Mouse (Mus musculus): ENCODE measurements at regions not wholly inside any gene's neighbourhood (a gene's known extent, or its start where the extent isn't known, plus 50 kb on each side); places are given as distances from the start of the nearest gene placed in this dataset.

GRCm38 (mm10) chr4:153603056-153603840 is 120.6 kb upstream of the Ajap1 start:
- H3K36me3 ChIP-seq (ENCODE audit: control insufficient read depth, insufficient read depth, low read length) = no peaks in the 10 kb centered on the region
- WGBS = 73% methylated on average over 11 of the region's 11 CpGs
- DNase-seq (peak; percentile 22), ATAC-seq (ENCODE audit: low FRiP score, low TSS enrichment) (no peak)
- peaks cover 11% of the 10 kb centered on the region for H3K4me1 ChIP-seq (ENCODE audit: control insufficient read depth, insufficient read depth, low read length)
- H3K4me3 ChIP-seq (replicated peaks; ENCODE audit: low read depth, low read length) = no peak overlapping the region
- H3K27me3 ChIP-seq (ENCODE audit: control insufficient read depth, insufficient read depth, low read length) = no peaks in the 10 kb centered on the region
- H3K27ac ChIP-seq (replicated peaks; ENCODE audit: low read depth, low read length) = no peak overlapping the region
- no peaks in the 10 kb centered on the region for H3K9me3 ChIP-seq (ENCODE audit: control insufficient read depth, low read length)
- no peak overlapping the region for H3K4me2 ChIP-seq (ENCODE audit: low read length)
- no peak overlapping the region for H3K9ac ChIP-seq (replicated peaks; ENCODE audit: low read length)

GRCm38 (mm10) chr4:153603936-153604335 is 121.3 kb upstream of the Ajap1 start:
- Histone ChIP-seq H3K4me2 (ENCODE audit: low read length) (no peak overlapping the region), H3K4me1 (ENCODE audit: control insufficient read depth, insufficient read depth, low read length) (peaks cover 11% of the 10 kb centered on the region), H3K27me3 (ENCODE audit: control insufficient read depth, insufficient read depth, low read length) (no peaks in the 10 kb centered on the region), H3K36me3 (ENCODE audit: control insufficient read depth, insufficient read depth, low read length) (no peaks in the 10 kb centered on the region), H3K27ac (replicated peaks; ENCODE audit: low read depth, low read length) (no peak overlapping the region), H3K4me3 (replicated peaks; ENCODE audit: low read depth, low read length) (no peak overlapping the region), H3K9me3 (ENCODE audit: control insufficient read depth, low read length) (no peaks in the 10 kb centered on the region), H3K9ac (replicated peaks; ENCODE audit: low read length) (no peak overlapping the region)
- DNase-seq (no peak), ATAC-seq (ENCODE audit: low FRiP score, low TSS enrichment) (no peak)
- WGBS = 86% methylated on average over 7 of the region's 7 CpGs

- ATAC-seq (ENCODE audit: low FRiP score, low TSS enrichment) (no peak), DNase-seq (no peak)
- H3K4me3 ChIP-seq (replicated peaks; ENCODE audit: low read depth, low read length) = no peak overlapping the region
- H3K4me2 ChIP-seq (ENCODE audit: low read length) = no peak overlapping the region
- no peak overlapping the region for H3K27ac ChIP-seq (replicated peaks; ENCODE audit: low read depth, low read length)
- WGBS = 86% methylated on average over 16 of the region's 16 CpGs
- H3K9ac ChIP-seq (replicated peaks; ENCODE audit: low read length) = no peak overlapping the region
- H3K9me3 ChIP-seq (ENCODE audit: control insufficient read depth, low read length) = no peaks in the 10 kb centered on the region
- H3K27me3 ChIP-seq (ENCODE audit: control insufficient read depth, insufficient read depth, low read length) = no peaks in the 10 kb centered on the region
- no peaks in the 10 kb centered on the region for H3K36me3 ChIP-seq (ENCODE audit: control insufficient read depth, insufficient read depth, low read length)
- peaks cover 8% of the 10 kb centered on the region for H3K4me1 ChIP-seq (ENCODE audit: control insufficient read depth, insufficient read depth, low read length)
Observed at GRCm38 (mm10) chr4:153604695-153605485, 122.3 kb upstream of the Ajap1 start.

GRCm38 (mm10) chr4:153616058-153616457 is 133.4 kb upstream of the Ajap1 start:
- DNase-seq = no peak
- H3K4me2 ChIP-seq (ENCODE audit: low read length) = no peak overlapping the region
- WGBS = 73% methylated on average over 8 of the region's 8 CpGs
- no peaks in the 10 kb centered on the region for H3K9me3 ChIP-seq (ENCODE audit: control insufficient read depth, low read length)
- H3K4me3 ChIP-seq (replicated peaks; ENCODE audit: low read depth, low read length) = no peak overlapping the region
- no peak overlapping the region for H3K27ac ChIP-seq (replicated peaks; ENCODE audit: low read depth, low read length)
- H3K4me1 ChIP-seq (ENCODE audit: control insufficient read depth, insufficient read depth, low read length) = no peaks in the 10 kb centered on the region
- H3K9ac ChIP-seq (replicated peaks; ENCODE audit: low read length) = no peak overlapping the region
- H3K36me3 ChIP-seq (ENCODE audit: control insufficient read depth, insufficient read depth, low read length) = no peaks in the 10 kb centered on the region
- no peak for ATAC-seq (ENCODE audit: low FRiP score, low TSS enrichment)
- no peaks in the 10 kb centered on the region for H3K27me3 ChIP-seq (ENCODE audit: control insufficient read depth, insufficient read depth, low read length)

- Histone ChIP-seq H3K27me3 (ENCODE audit: control insufficient read depth, insufficient read depth, low read length) (no peaks in the 10 kb centered on the region), H3K9me3 (ENCODE audit: control insufficient read depth, low read length) (no peaks in the 10 kb centered on the region), H3K4me2 (ENCODE audit: low read length) (no peak overlapping the region), H3K36me3 (ENCODE audit: control insufficient read depth, insufficient read depth, low read length) (no peaks in the 10 kb centered on the region), H3K4me3 (replicated peaks; ENCODE audit: low read depth, low read length) (no peak overlapping the region), H3K9ac (replicated peaks; ENCODE audit: low read length) (no peak overlapping the region), H3K27ac (replicated peaks; ENCODE audit: low read depth, low read length) (no peak overlapping the region), H3K4me1 (ENCODE audit: control insufficient read depth, insufficient read depth, low read length) (no peaks in the 10 kb centered on the region)
- 76% methylated on average over 6 of the region's 6 CpGs for whole genome bisulfite sequencing
- no peak for ATAC-seq (ENCODE audit: low FRiP score, low TSS enrichment)
- no peak for DNase-seq
Observed at GRCm38 (mm10) chr4:153616938-153617337, 134.3 kb upstream of the Ajap1 start.

GRCm38 (mm10) chr4:153620871-153621270 is 138.3 kb upstream of the Ajap1 start:
- DNase-seq (no peak), ATAC-seq (ENCODE audit: low FRiP score, low TSS enrichment) (no peak)
- no peak overlapping the region for H3K27ac ChIP-seq (replicated peaks; ENCODE audit: low read depth, low read length)
- no peaks in the 10 kb centered on the region for H3K9me3 ChIP-seq (ENCODE audit: control insufficient read depth, low read length)
- no peaks in the 10 kb centered on the region for H3K27me3 ChIP-seq (ENCODE audit: control insufficient read depth, insufficient read depth, low read length)
- no peak overlapping the region for H3K4me2 ChIP-seq (ENCODE audit: low read length)
- H3K9ac ChIP-seq (replicated peaks; ENCODE audit: low read length) = no peak overlapping the region
- no peaks in the 10 kb centered on the region for H3K4me1 ChIP-seq (ENCODE audit: control insufficient read depth, insufficient read depth, low read length)
- no peak overlapping the region for H3K4me3 ChIP-seq (replicated peaks; ENCODE audit: low read depth, low read length)
- 73% methylated on average over 5 of the region's 5 CpGs for WGBS
- H3K36me3 ChIP-seq (ENCODE audit: control insufficient read depth, insufficient read depth, low read length) = no peaks in the 10 kb centered on the region

- DNase-seq = no peak
- Histone ChIP-seq H3K9ac (replicated peaks; ENCODE audit: low read length) (no peak overlapping the region), H3K27ac (replicated peaks; ENCODE audit: low read depth, low read length) (no peak overlapping the region), H3K4me3 (replicated peaks; ENCODE audit: low read depth, low read length) (no peak overlapping the region), H3K9me3 (ENCODE audit: control insufficient read depth, low read length) (no peaks in the 10 kb centered on the region), H3K27me3 (ENCODE audit: control insufficient read depth, insufficient read depth, low read length) (no peaks in the 10 kb centered on the region), H3K36me3 (ENCODE audit: control insufficient read depth, insufficient read depth, low read length) (no peaks in the 10 kb centered on the region), H3K4me1 (ENCODE audit: control insufficient read depth, insufficient read depth, low read length) (peaks cover 19% of the 10 kb centered on the region; the same call in 1 of the 2 replicates), H3K4me2 (ENCODE audit: low read length) (no peak overlapping the region)
- WGBS = 61% methylated on average over 7 of the region's 7 CpGs
- ATAC-seq (ENCODE audit: low FRiP score, low TSS enrichment) = no peak
Observed at GRCm38 (mm10) chr4:153631161-153631560, 148.6 kb upstream of the Ajap1 start.

- Histone ChIP-seq H3K4me2 (ENCODE audit: low read length) (no peak overlapping the region), H3K36me3 (ENCODE audit: control insufficient read depth, insufficient read depth, low read length) (no peaks in the 10 kb centered on the region), H3K4me1 (ENCODE audit: control insufficient read depth, insufficient read depth, low read length) (peaks cover 19% of the 10 kb centered on the region; the same call in 1 of the 2 replicates), H3K9ac (replicated peaks; ENCODE audit: low read length) (no peak overlapping the region), H3K9me3 (ENCODE audit: control insufficient read depth, low read length) (no peaks in the 10 kb centered on the region), H3K27me3 (ENCODE audit: control insufficient read depth, insufficient read depth, low read length) (no peaks in the 10 kb centered on the region), H3K27ac (replicated peaks; ENCODE audit: low read depth, low read length) (no peak overlapping the region), H3K4me3 (replicated peaks; ENCODE audit: low read depth, low read length) (no peak overlapping the region)
- no peak for DNase-seq
- 95% methylated on average over 5 of the region's 5 CpGs for WGBS
- no peak for ATAC-seq (ENCODE audit: low FRiP score, low TSS enrichment)
Observed at GRCm38 (mm10) chr4:153632056-153632455, 149.4 kb upstream of the Ajap1 start.
